Mouse (Mus musculus) adrenal gland, adult (tissue): Measurements from ENCODE around the gene Snapc3.

Source experiments
- DNase-seq, 2 experiments: peaks; one replicate each; pipeline ENCODE4 v3.0.0; 2022 to 2023; ENCODE audit warnings: low spot score in 1 of 2; ENCODE audit not compliant: inconsistent age in 2 of 2

Snapc3 gene

GRCm38 (mm10) chr4:83414241-83414824, 3.2 kb upstream of the Snapc3 start:
- no peak for DNase-seq

- DNase-seq: no peak
These were observed 279 bp downstream of the Snapc3 start for GRCm38 (mm10) chr4:83417820-83418186.

GRCm38 (mm10) chr4:83418781-83419180, 1.3 kb downstream of the Snapc3 start:
- no peak for DNase-seq

- no peak for DNase-seq
These were observed 6.1 kb downstream of the Snapc3 start for GRCm38 (mm10) chr4:83423641-83424040.

GRCm38 (mm10) chr4:83425119-83425518, 7.6 kb downstream of the Snapc3 start:
- DNase-seq: no peak

GRCm38 (mm10) chr4:83427141-83427540, 9.6 kb downstream of the Snapc3 start:
- DNase-seq: no peak

- no peak for DNase-seq
These were observed 10.2 kb downstream of the Snapc3 start for GRCm38 (mm10) chr4:83427696-83428095.

- DNase-seq: no peak
These were observed 11.3 kb downstream of the Snapc3 start for GRCm38 (mm10) chr4:83428845-83429244.

GRCm38 (mm10) chr4:83431950-83432349, 14.4 kb downstream of the Snapc3 start:
- no peak for DNase-seq

- no peak for DNase-seq
These were observed 15.4 kb downstream of the Snapc3 start for GRCm38 (mm10) chr4:83432901-83433300.

GRCm38 (mm10) chr4:83436375-83436774, 18.9 kb downstream of the Snapc3 start:
- DNase-seq: no peak

GRCm38 (mm10) chr4:83438116-83438515, 20.6 kb downstream of the Snapc3 start:
- DNase-seq: no peak

- no peak for DNase-seq
These were observed 21.5 kb downstream of the Snapc3 start for GRCm38 (mm10) chr4:83439045-83439444.

- peak in 1 of 2 experiments; percentile 39 for DNase-seq
These were observed 23.5 kb downstream of the Snapc3 start for GRCm38 (mm10) chr4:83441050-83441449.

GRCm38 (mm10) chr4:83450785-83451184, 33.3 kb downstream of the Snapc3 start:
- no peak for DNase-seq

- DNase-seq: no peak
These were observed 42.6 kb downstream of the Snapc3 start for GRCm38 (mm10) chr4:83460106-83460505.

- DNase-seq: no peak
These were observed 47.3 kb downstream of the Snapc3 start for GRCm38 (mm10) chr4:83464827-83465226.

- no peak for DNase-seq
These were observed 50.1 kb downstream of the Snapc3 start for GRCm38 (mm10) chr4:83467615-83468014.

- DNase-seq: no peak
These were observed 50.7 kb downstream of the Snapc3 start for GRCm38 (mm10) chr4:83468208-83468607.

- no peak for DNase-seq
These were observed 67.7 kb downstream of the Snapc3 start for GRCm38 (mm10) chr4:83485250-83485649.

- DNase-seq: peak; percentile 87 to 93
These were observed 68.2 kb downstream of the Snapc3 start for GRCm38 (mm10) chr4:83485735-83486116.

- DNase-seq: peak; percentile 87 to 96
These were observed 68.8 kb downstream of the Snapc3 start, which contains the start of gene Psip1 for GRCm38 (mm10) chr4:83486117-83486901. TSS of gene Psip1 (minus strand) at chr4:83486459.

GRCm38 (mm10) chr4:83489121-83489520, 71.6 kb downstream of the Snapc3 start:
- no peak for DNase-seq
